Mouse (Mus musculus): ENCODE results near the gene Ugt1a5.
"Not testable (repeated sequence)": the region's sequence is repeated elsewhere in the genome, so short reads cannot be mapped to it uniquely, and the experiment has no call there.

Gene Ugt1a5

GRCm38 (mm10) chr1:88197443-88197842, 31.6 kb downstream of the Ugt1a5 start:
- no peak for DNase-seq (ENCODE audit: low read depth, low spot score)

- no peak for DNase-seq (ENCODE audit: low read depth, low spot score)
Observed at GRCm38 (mm10) chr1:88199996-88200395, 34.2 kb downstream of the Ugt1a5 start.

- DNase-seq (ENCODE audit: low read depth, low spot score): no peak
Observed at GRCm38 (mm10) chr1:88200456-88200855, 34.6 kb downstream of the Ugt1a5 start, which contains the start of gene Ugt1a2. Ugt1a2 (plus strand) TSS chr1:88200601.

GRCm38 (mm10) chr1:88205294-88205922, 39.6 kb downstream of the Ugt1a5 start, which contains the start of gene Dnajb3:
Dnajb3 (minus strand) TSS chr1:88205782.
- DNase-seq (ENCODE audit: low read depth, low spot score): peak; percentile 50

- no peak for DNase-seq (ENCODE audit: low read depth, low spot score)
Observed at GRCm38 (mm10) chr1:88206843-88207479, 41.1 kb downstream of the Ugt1a5 start.

GRCm38 (mm10) chr1:88211812-88212211, 46.0 kb downstream of the Ugt1a5 start, which contains the start of gene Ugt1a1:
Ugt1a1 (plus strand) TSS chr1:88211959.
- DNase-seq (ENCODE audit: low read depth, low spot score): no peak

GRCm38 (mm10) chr1:88212341-88213045, 46.7 kb downstream of the Ugt1a5 start:
- no peak for DNase-seq (ENCODE audit: low read depth, low spot score)

GRCm38 (mm10) chr1:88213061-88213460, 47.2 kb downstream of the Ugt1a5 start:
- DNase-seq (ENCODE audit: low read depth, low spot score): no peak

GRCm38 (mm10) chr1:88213766-88214461, 48.1 kb downstream of the Ugt1a5 start:
- DNase-seq (ENCODE audit: low read depth, low spot score): no peak

GRCm38 (mm10) chr1:88214462-88214952, 48.7 kb downstream of the Ugt1a5 start:
- no peak for DNase-seq (ENCODE audit: low read depth, low spot score)

GRCm38 (mm10) chr1:88215466-88216380, 49.9 kb downstream of the Ugt1a5 start:
- DNase-seq (ENCODE audit: low read depth, low spot score): no peak

- no peak for DNase-seq (ENCODE audit: low read depth, low spot score)
Observed at GRCm38 (mm10) chr1:88216551-88216950, 50.7 kb downstream of the Ugt1a5 start.

GRCm38 (mm10) chr1:88217144-88217543, 51.3 kb downstream of the Ugt1a5 start:
- no peak for DNase-seq (ENCODE audit: low read depth, low spot score)

GRCm38 (mm10) chr1:88217576-88217975, 51.8 kb downstream of the Ugt1a5 start:
- no peak for DNase-seq (ENCODE audit: low read depth, low spot score)

- no peak for DNase-seq (ENCODE audit: low read depth, low spot score)
Observed at GRCm38 (mm10) chr1:88218051-88218450, 52.2 kb downstream of the Ugt1a5 start.

- DNase-seq (ENCODE audit: low read depth, low spot score): no peak
Observed at GRCm38 (mm10) chr1:88218591-88218990, 52.8 kb downstream of the Ugt1a5 start.

- DNase-seq (ENCODE audit: low read depth, low spot score): no peak
Observed at GRCm38 (mm10) chr1:88219054-88219453, 53.2 kb downstream of the Ugt1a5 start.

- no peak for DNase-seq (ENCODE audit: low read depth, low spot score)
Observed at GRCm38 (mm10) chr1:88220336-88220735, 54.5 kb downstream of the Ugt1a5 start.

- no peak for DNase-seq (ENCODE audit: low read depth, low spot score)
Observed at GRCm38 (mm10) chr1:88222216-88222615, 56.4 kb downstream of the Ugt1a5 start.

GRCm38 (mm10) chr1:88223011-88223515, 57.3 kb downstream of the Ugt1a5 start:
- DNase-seq (ENCODE audit: low read depth, low spot score): not testable (repeated sequence)
